Mouse (Mus musculus): ENCODE measurements at regions not wholly inside any gene's neighbourhood (a gene's known extent, or its start where the extent isn't known, plus 50 kb on each side); places are given as distances from the start of the nearest gene placed in this dataset.

DNA sequence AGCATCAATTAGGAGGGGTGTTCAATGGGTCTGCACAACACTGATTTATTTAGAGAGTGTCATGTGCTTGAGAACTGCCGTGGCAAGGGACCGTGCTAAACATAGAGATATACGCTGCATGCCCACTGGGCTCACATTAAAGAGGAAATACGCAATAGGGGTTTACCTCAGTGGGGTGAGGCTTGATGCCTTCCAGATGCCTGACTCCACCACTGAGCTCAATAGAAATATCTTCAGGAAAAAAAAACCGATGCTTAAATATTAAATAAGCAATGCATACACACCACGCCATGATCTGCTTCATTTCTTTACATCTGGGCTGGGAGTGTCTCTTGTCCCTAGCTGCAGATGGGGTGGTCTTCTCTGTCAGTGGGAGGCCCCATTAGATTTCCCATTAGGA, 63.9 kb upstream of the Gm10320 start:
- Histone ChIP-seq H3K4me3 (ENCODE audit: insufficient read depth in 1 of 2, low read depth in 1 of 2, low read length in 2 of 2, poor library complexity in 1 of 2, severe bottlenecking in 1 of 2) (no peak overlapping the region), H3K4me1 (ENCODE audit: control insufficient read depth in 2 of 2, insufficient read depth in 2 of 2, low read length in 2 of 2, poor library complexity in 1 of 2) (no peaks in the 10 kb centered on the region), H3K36me3 (ENCODE audit: control insufficient read depth, insufficient read depth, low read length, poor library complexity, severe bottlenecking) (no peaks in the 10 kb centered on the region), H3K27ac (ENCODE audit: insufficient read depth, low read depth, low read length, poor library complexity, severe bottlenecking) (no peak overlapping the region), H3K9me3 (ENCODE audit: control insufficient read depth, insufficient read depth, low read depth, low read length) (no peaks in the 10 kb centered on the region), H3K9ac (ENCODE audit: insufficient read depth, low read depth, low read length, poor library complexity, severe bottlenecking) (no peak overlapping the region)
- TF ChIP-seq CHD2 (IDR thresholded peaks at IDR 0.05; ENCODE audit: low read depth, low read length) (no peak), MAFK (IDR thresholded peaks at IDR 0.05; ENCODE audit: insufficient read depth, low read depth, low read length) (no peak), HCFC1 (IDR thresholded peaks at IDR 0.05; ENCODE audit: borderline replicate concordance, insufficient read depth, low read length) (no peak), ZC3H11A (IDR thresholded peaks at IDR 0.05; ENCODE audit: borderline replicate concordance, low read depth, low read length) (no peak), ZNF384 (IDR thresholded peaks at IDR 0.05; ENCODE audit: low read depth, low read length) (no peak)
- in situ Hi-C loops (cut with MboI; ENCODE audit: low sequenced_read_pairs in 2 of 2, unreplicated experiment in 2 of 2) = no loop called here
- DNase-seq (ENCODE audit: low read depth, low spot score) = no peak

DNA sequence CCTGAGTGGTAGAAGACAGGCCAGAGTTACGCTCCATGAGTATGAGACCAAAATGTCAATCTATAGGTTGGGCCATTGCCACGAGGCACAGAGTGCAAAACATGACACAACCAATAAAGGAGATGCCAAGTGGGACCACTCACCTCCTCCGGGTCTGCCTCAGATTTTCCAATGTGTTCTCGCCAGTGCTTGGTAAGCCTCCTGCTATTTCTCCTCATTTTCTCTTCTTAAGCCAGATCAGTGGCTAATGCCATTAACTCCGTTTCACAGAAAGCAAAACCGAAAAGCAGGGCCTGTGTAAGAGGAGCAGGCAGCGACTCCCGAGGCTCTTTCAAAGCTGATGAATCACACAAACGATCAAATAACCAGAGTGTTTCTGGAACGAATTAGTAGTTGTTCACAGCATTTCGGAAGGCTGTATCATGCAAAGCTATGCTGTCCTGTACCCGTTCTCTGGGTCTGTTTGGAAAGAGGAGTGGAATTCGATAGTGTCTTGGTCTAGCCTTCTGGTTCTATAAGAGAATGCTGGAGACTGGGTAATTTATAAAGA, 59.7 kb upstream of the Gm10320 start:
- Histone ChIP-seq H3K36me3 (ENCODE audit: control insufficient read depth, insufficient read depth, low read length, poor library complexity, severe bottlenecking) (no peaks in the 10 kb centered on the region), H3K4me1 (ENCODE audit: control insufficient read depth in 2 of 2, insufficient read depth in 2 of 2, low read length in 2 of 2, poor library complexity in 1 of 2) (no peaks in the 10 kb centered on the region), H3K27ac (ENCODE audit: insufficient read depth, low read depth, low read length, poor library complexity, severe bottlenecking) (no peak overlapping the region), H3K9me3 (ENCODE audit: control insufficient read depth, insufficient read depth, low read depth, low read length) (no peaks in the 10 kb centered on the region), H3K4me3 (ENCODE audit: insufficient read depth in 1 of 2, low read depth in 1 of 2, low read length in 2 of 2, poor library complexity in 1 of 2, severe bottlenecking in 1 of 2) (no peak overlapping the region), H3K9ac (ENCODE audit: insufficient read depth, low read depth, low read length, poor library complexity, severe bottlenecking) (no peak overlapping the region)
- no peak for TF ChIP-seq CHD2 (IDR thresholded peaks at IDR 0.05; ENCODE audit: low read depth, low read length)
- DNase-seq (ENCODE audit: low read depth, low spot score) = no peak
- in situ Hi-C loops (cut with MboI; ENCODE audit: low sequenced_read_pairs in 2 of 2, unreplicated experiment in 2 of 2) = no loop called here

DNA sequence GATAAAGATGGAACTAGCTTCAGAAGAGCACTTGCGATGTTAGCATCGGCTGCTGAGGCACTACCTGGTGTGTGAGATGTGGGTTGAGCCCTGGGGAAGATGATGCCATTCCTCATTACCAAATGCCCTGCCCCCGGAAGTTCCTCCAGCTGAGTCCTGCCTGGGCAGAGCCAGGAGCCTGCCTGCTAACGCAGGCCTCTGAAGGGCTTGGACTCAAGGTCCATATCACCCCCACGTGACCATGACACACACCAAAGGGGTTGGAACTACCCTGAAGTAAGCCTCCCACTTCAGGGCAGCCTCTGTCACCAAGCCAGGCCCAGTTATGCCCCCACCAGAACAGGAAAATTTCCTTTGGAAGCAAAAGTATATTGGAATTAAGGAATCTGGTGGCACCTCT, 55.4 kb upstream of the Gm10320 start:
- TF ChIP-seq ZC3H11A (IDR thresholded peaks at IDR 0.05; ENCODE audit: borderline replicate concordance, low read depth, low read length) = no peak
- TF ChIP-seq MAFK (IDR thresholded peaks at IDR 0.05; ENCODE audit: insufficient read depth, low read depth, low read length) = no peak
- TF ChIP-seq HCFC1 (IDR thresholded peaks at IDR 0.05; ENCODE audit: borderline replicate concordance, insufficient read depth, low read length) = no peak
- TF ChIP-seq ZNF384 (IDR thresholded peaks at IDR 0.05; ENCODE audit: low read depth, low read length) = no peak
- TF ChIP-seq CHD2 (IDR thresholded peaks at IDR 0.05; ENCODE audit: low read depth, low read length) = no peak
- no peaks in the 10 kb centered on the region for H3K36me3 ChIP-seq (ENCODE audit: control insufficient read depth, insufficient read depth, low read length, poor library complexity, severe bottlenecking)
- in situ Hi-C loops (cut with MboI; ENCODE audit: low sequenced_read_pairs in 2 of 2, unreplicated experiment in 2 of 2) = no loop called here
- H3K9me3 ChIP-seq (ENCODE audit: control insufficient read depth, insufficient read depth, low read depth, low read length) = no peaks in the 10 kb centered on the region
- H3K9ac ChIP-seq (ENCODE audit: insufficient read depth, low read depth, low read length, poor library complexity, severe bottlenecking) = no peak overlapping the region
- H3K27ac ChIP-seq (ENCODE audit: insufficient read depth, low read depth, low read length, poor library complexity, severe bottlenecking) = no peak overlapping the region
- no peaks in the 10 kb centered on the region for H3K4me1 ChIP-seq (ENCODE audit: control insufficient read depth in 2 of 2, insufficient read depth in 2 of 2, low read length in 2 of 2, poor library complexity in 1 of 2)
- no peak for DNase-seq (ENCODE audit: low read depth, low spot score)
- no peak overlapping the region for H3K4me3 ChIP-seq (ENCODE audit: insufficient read depth in 1 of 2, low read depth in 1 of 2, low read length in 2 of 2, poor library complexity in 1 of 2, severe bottlenecking in 1 of 2)

DNA sequence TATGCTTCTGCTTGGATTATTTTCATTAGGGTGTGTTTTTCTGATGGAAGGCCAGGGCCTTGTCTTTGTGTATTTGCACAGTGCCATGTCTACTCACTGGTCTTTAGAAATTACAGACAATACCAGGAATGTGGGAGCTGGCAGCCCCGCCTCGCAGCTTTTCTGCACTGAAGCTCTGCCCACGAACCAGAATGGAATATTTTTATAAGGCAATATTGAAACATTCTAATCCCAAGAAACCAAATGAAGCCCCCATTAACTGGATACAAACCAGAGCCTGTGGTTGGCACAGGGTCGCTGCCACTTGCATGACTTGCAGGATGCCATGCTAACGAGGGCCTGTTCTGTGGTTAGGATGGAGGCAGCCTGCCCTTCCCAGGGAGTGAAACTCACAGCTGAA, 54.3 kb upstream of the Gm10320 start:
- no peak overlapping the region for H3K27ac ChIP-seq (ENCODE audit: insufficient read depth, low read depth, low read length, poor library complexity, severe bottlenecking)
- no peak for DNase-seq (ENCODE audit: low read depth, low spot score)

DNA sequence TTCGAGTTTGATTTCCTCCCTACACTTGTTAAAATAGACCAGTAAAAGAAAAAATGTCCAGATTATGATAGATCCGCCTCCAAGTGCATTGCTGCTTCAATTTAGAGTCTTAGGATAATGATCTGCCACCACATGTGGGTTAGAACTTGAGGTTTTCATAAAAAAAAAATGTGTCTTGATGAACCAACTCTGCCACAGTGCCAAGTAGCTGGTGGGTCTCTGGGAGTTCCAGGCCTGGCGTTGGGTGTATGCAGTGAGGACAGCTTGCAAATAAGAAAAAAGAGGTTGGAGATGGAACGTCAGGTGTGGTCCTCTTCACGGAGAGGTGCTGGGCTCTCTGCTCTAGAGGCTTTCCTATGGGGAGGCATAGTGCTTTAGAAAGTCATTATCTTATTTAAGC, 53.6 kb upstream of the Gm10320 start:
- DNase-seq (ENCODE audit: low read depth, low spot score) = no peak
- H3K4me3 ChIP-seq (ENCODE audit: insufficient read depth in 1 of 2, low read depth in 1 of 2, low read length in 2 of 2, poor library complexity in 1 of 2, severe bottlenecking in 1 of 2) = no peak overlapping the region
- in situ Hi-C loops (cut with MboI; ENCODE audit: low sequenced_read_pairs in 2 of 2, unreplicated experiment in 2 of 2) = no loop called here

More for the DNA sequence above, 54.3 kb upstream of the Gm10320 start:
- H3K4me1 ChIP-seq (ENCODE audit: control insufficient read depth in 2 of 2, insufficient read depth in 2 of 2, low read length in 2 of 2, poor library complexity in 1 of 2) = no peaks in the 10 kb centered on the region
- H3K4me3 ChIP-seq (ENCODE audit: insufficient read depth in 1 of 2, low read depth in 1 of 2, low read length in 2 of 2, poor library complexity in 1 of 2, severe bottlenecking in 1 of 2) = no peak overlapping the region
- H3K36me3 ChIP-seq (ENCODE audit: control insufficient read depth, insufficient read depth, low read length, poor library complexity, severe bottlenecking) = no peaks in the 10 kb centered on the region
- TF ChIP-seq CHD2 (IDR thresholded peaks at IDR 0.05; ENCODE audit: low read depth, low read length) (no peak), HCFC1 (IDR thresholded peaks at IDR 0.05; ENCODE audit: borderline replicate concordance, insufficient read depth, low read length) (no peak), MAFK (IDR thresholded peaks at IDR 0.05; ENCODE audit: insufficient read depth, low read depth, low read length) (no peak), ZNF384 (IDR thresholded peaks at IDR 0.05; ENCODE audit: low read depth, low read length) (no peak), ZC3H11A (IDR thresholded peaks at IDR 0.05; ENCODE audit: borderline replicate concordance, low read depth, low read length) (no peak)
- H3K9ac ChIP-seq (ENCODE audit: insufficient read depth, low read depth, low read length, poor library complexity, severe bottlenecking) = no peak overlapping the region
- H3K9me3 ChIP-seq (ENCODE audit: control insufficient read depth, insufficient read depth, low read depth, low read length) = no peaks in the 10 kb centered on the region
- in situ Hi-C loops (cut with MboI; ENCODE audit: low sequenced_read_pairs in 2 of 2, unreplicated experiment in 2 of 2) = no loop called here

More for the DNA sequence above, 53.6 kb upstream of the Gm10320 start:
- Histone ChIP-seq H3K36me3 (ENCODE audit: control insufficient read depth, insufficient read depth, low read length, poor library complexity, severe bottlenecking) (no peaks in the 10 kb centered on the region), H3K27ac (ENCODE audit: insufficient read depth, low read depth, low read length, poor library complexity, severe bottlenecking) (no peak overlapping the region), H3K9ac (ENCODE audit: insufficient read depth, low read depth, low read length, poor library complexity, severe bottlenecking) (no peak overlapping the region), H3K9me3 (ENCODE audit: control insufficient read depth, insufficient read depth, low read depth, low read length) (no peaks in the 10 kb centered on the region), H3K4me1 (ENCODE audit: control insufficient read depth in 2 of 2, insufficient read depth in 2 of 2, low read length in 2 of 2, poor library complexity in 1 of 2) (no peaks in the 10 kb centered on the region)
- TF ChIP-seq ZNF384 (IDR thresholded peaks at IDR 0.05; ENCODE audit: low read depth, low read length) (no peak), ZC3H11A (IDR thresholded peaks at IDR 0.05; ENCODE audit: borderline replicate concordance, low read depth, low read length) (no peak), HCFC1 (IDR thresholded peaks at IDR 0.05; ENCODE audit: borderline replicate concordance, insufficient read depth, low read length) (no peak), CHD2 (IDR thresholded peaks at IDR 0.05; ENCODE audit: low read depth, low read length) (no peak), MAFK (IDR thresholded peaks at IDR 0.05; ENCODE audit: insufficient read depth, low read depth, low read length) (no peak)

All from ES-E14 (cell line).